Mouse (Mus musculus) heart, embryonic 14.5 days (tissue): Measurements from ENCODE around the gene Aanat. TPM values are rescaled to one million over a fixed set of nuclear protein-coding genes. Genes with fewer than 3 reads are reported as not detected.

Experiments
- ATAC-seq: fragments of 200-750 bp; cut with Nextera tagmentation; 2 replicates; pipeline ENCODE4 v1.8.0; 2017; ENCODE audit warnings: low read depth, moderate TSS enrichment; ENCODE audit not compliant: insufficient number of reproducible peaks, insufficient read depth, low FRiP score
- H3K27ac ChIP-seq, 2 experiments: fragments of 200-500 bp in 1 of 2; fragments of 300-500 bp in 1 of 2; sonication (generic) in 1 of 2; replicated peaks in 1 of 2; 2 replicates each; pipeline ENCODE4 v1.5.1; 2012 to 2014; ENCODE audit warnings: low read depth in 2 of 2, low read length in 2 of 2, control low read depth in 1 of 2, mild to moderate bottlenecking in 1 of 2, mixed read lengths in 1 of 2; ENCODE audit not compliant: control insufficient read depth in 1 of 2, insufficient read depth in 1 of 2
- H3K27me3 ChIP-seq: fragments of 300-500 bp; sonication (generic); 2 replicates; pipeline ENCODE4 v1.6.1; 2014; ENCODE audit warnings: mild to moderate bottlenecking, low read length, control low read depth; ENCODE audit not compliant: control insufficient read depth, insufficient read depth
- H3K36me3 ChIP-seq: fragments of 300-500 bp; sonication (generic); 2 replicates; pipeline ENCODE4 v1.6.1; 2014; ENCODE audit warnings: mild to moderate bottlenecking, control low read depth, low read length, mixed read lengths; ENCODE audit not compliant: control insufficient read depth, insufficient read depth
- H3K4me1 ChIP-seq, 2 experiments: fragments of 200-500 bp in 1 of 2; fragments of 300-500 bp in 1 of 2; sonication (generic) in 1 of 2; 2 replicates each; pipeline ENCODE4 v1.6.1; 2012 to 2014; ENCODE audit warnings: low read length in 2 of 2, control low read depth in 1 of 2, mixed read lengths in 1 of 2; ENCODE audit not compliant: control insufficient read depth in 2 of 2, insufficient read depth in 2 of 2
- H3K4me2 ChIP-seq: fragments of 300-500 bp; sonication (generic); 2 replicates; pipeline ENCODE4 v1.6.1; 2014; ENCODE audit warnings: mild to moderate bottlenecking, low read length
- H3K4me3 ChIP-seq, 2 experiments: fragments of 200-500 bp in 1 of 2; fragments of 300-500 bp in 1 of 2; sonication (generic) in 1 of 2; 2 replicates each; pipeline ENCODE4 v1.5.1; 2012 to 2014; ENCODE audit warnings: low read length in 2 of 2, mild to moderate bottlenecking in 2 of 2, control low read depth in 1 of 2, low read depth in 1 of 2, moderate library complexity in 1 of 2; ENCODE audit not compliant: control insufficient read depth in 1 of 2, insufficient read depth in 1 of 2
- H3K9ac ChIP-seq: fragments of 300-500 bp; sonication (generic); 2 replicates; pipeline ENCODE4 v1.6.1; 2014; ENCODE audit warnings: mild to moderate bottlenecking, low read length
- H3K9me3 ChIP-seq: fragments of 300-500 bp; sonication (generic); 2 replicates; pipeline ENCODE4 v1.6.1; 2016; ENCODE audit warnings: low read length, control low read depth; ENCODE audit not compliant: control insufficient read depth
- WGBS: fragments of 180-500 bp; shearing (Covaris S2); extraction: QIAGEN DNeasy Blood & Tissue Kit; methylation state at CpG from one replicate; pipeline ENCODE4 v1.1.7; 2014; 5-methylcytosine and 5-hydroxymethylcytosine counted together
- polyA plus RNA-seq: library from polyadenylated mRNA; unstranded; fragments of >200 nt; fragmentation: Nextera tagmentation; extraction: Ambion mirVana; gene quantifications from 2 replicates; pipeline ENCODE4 v1.2.1, GENCODE M21; 2014

Aanat gene
- polyA plus RNA-seq, 1 experiment from 2014 or later, result 0.28 TPM

GRCm38 (mm10) chr11:116598193-116598592, 12.0 kb downstream of the Aanat start:
- Histone ChIP-seq H3K27me3 (no peaks in the 10 kb centered on the region), H3K36me3 (peaks cover 62% of the 10 kb centered on the region)

GRCm38 (mm10) chr11:116599230-116599629, 13.0 kb downstream of the Aanat start:
- Histone ChIP-seq H3K36me3 (peaks cover 70% of the 10 kb centered on the region), H3K9me3 (no peaks in the 10 kb centered on the region), H3K4me2 (no peak overlapping the region), H3K9ac (no peak overlapping the region), H3K4me3 (no peak overlapping the region), H3K27me3 (no peaks in the 10 kb centered on the region), H3K4me1 (no peaks in the 10 kb centered on the region), H3K27ac (no peak overlapping the region)
- 93% methylated on average over 15 of the region's 15 CpGs for WGBS
- ATAC-seq, result no peak

More at GRCm38 (mm10) chr11:116598193-116598592, 12.0 kb downstream of the Aanat start:
- Histone ChIP-seq H3K4me3 (no peak overlapping the region), H3K4me1 (no peaks in the 10 kb centered on the region), H3K4me2 (no peak overlapping the region), H3K27ac (no peak overlapping the region), H3K9ac (no peak overlapping the region), H3K9me3 (no peaks in the 10 kb centered on the region)
- no peak for ATAC-seq
- 84% methylated on average over 8 of the region's 8 CpGs for WGBS

DNA sequence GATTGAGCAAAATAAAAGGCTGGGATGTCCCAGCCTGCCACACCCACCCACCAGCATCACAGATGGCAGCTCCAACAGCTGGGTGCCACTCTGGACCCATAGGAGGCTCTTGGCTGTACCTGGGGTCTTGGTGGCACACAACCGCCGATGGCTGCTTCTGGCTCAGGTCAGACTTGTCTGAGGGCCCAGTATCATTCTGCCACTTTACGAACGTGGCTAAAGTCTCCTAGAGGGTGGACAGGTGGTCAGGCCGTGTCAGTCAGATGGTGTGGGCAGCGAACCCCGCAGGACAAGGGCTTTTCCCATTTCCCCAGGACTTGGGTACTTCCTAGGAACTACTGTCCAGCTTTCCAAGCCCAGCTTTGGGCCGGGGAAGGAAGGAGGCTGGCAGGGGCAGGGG, 14.9 kb downstream of the Aanat start:
- Histone ChIP-seq H3K9me3 (no peaks in the 10 kb centered on the region), H3K4me3 (no peak overlapping the region), H3K9ac (no peak overlapping the region), H3K36me3 (peaks cover 85% of the 10 kb centered on the region), H3K27me3 (no peaks in the 10 kb centered on the region), H3K4me2 (no peak overlapping the region), H3K27ac (no peak overlapping the region), H3K4me1 (no peaks in the 10 kb centered on the region)
- 96% methylated on average over 8 of the region's 8 CpGs for WGBS
- ATAC-seq, result no peak

GRCm38 (mm10) chr11:116602043-116602442, 15.8 kb downstream of the Aanat start:
- H3K9me3 ChIP-seq, result no peaks in the 10 kb centered on the region
- 87% methylated on average over 8 of the region's 8 CpGs for WGBS
- H3K4me3 ChIP-seq, result no peak overlapping the region
- no peaks in the 10 kb centered on the region for H3K4me1 ChIP-seq
- ATAC-seq, result no peak
- no peak overlapping the region for H3K4me2 ChIP-seq
- no peaks in the 10 kb centered on the region for H3K27me3 ChIP-seq
- H3K36me3 ChIP-seq, result peaks cover 86% of the 10 kb centered on the region
- H3K9ac ChIP-seq, result no peak overlapping the region
- H3K27ac ChIP-seq, result no peak overlapping the region

GRCm38 (mm10) chr11:116603339-116603738, 17.1 kb downstream of the Aanat start:
- no peak for ATAC-seq
- Histone ChIP-seq H3K4me2 (no peak overlapping the region), H3K9ac (no peak overlapping the region), H3K4me1 (no peaks in the 10 kb centered on the region), H3K27me3 (no peaks in the 10 kb centered on the region), H3K4me3 (no peak overlapping the region), H3K9me3 (no peaks in the 10 kb centered on the region), H3K27ac (no peak overlapping the region), H3K36me3 (peaks cover 80% of the 10 kb centered on the region)
- 66% methylated on average over 10 of the region's 10 CpGs for WGBS

GRCm38 (mm10) chr11:116604097-116604496, 17.9 kb downstream of the Aanat start:
- Histone ChIP-seq H3K36me3 (peaks cover 77% of the 10 kb centered on the region), H3K27ac (no peak overlapping the region), H3K9ac (no peak overlapping the region), H3K4me1 (no peaks in the 10 kb centered on the region), H3K4me3 (no peak overlapping the region), H3K27me3 (no peaks in the 10 kb centered on the region), H3K4me2 (no peak overlapping the region), H3K9me3 (no peaks in the 10 kb centered on the region)
- ATAC-seq, result no peak
- WGBS, result 84% methylated on average over 12 of the region's 12 CpGs

DNA sequence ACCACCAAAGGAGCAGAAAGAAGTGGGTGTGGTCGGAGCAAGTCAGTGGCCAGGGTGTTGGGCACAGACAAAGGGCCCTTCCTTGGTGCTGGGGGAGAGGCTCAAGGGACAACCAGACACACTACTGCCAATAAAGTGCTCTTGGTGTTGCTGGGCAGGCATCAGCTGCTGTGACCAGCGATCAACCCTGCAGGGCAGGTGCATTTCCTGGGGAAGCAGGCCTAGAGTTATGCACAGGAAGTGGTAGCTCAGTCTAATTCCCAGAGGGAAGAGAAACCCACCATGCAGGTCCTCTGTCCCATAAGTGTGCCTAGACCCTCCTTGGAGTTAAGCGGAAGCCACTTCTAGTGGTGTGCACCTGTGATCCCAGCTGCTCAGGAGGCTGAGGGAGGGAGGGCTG, 21.5 kb downstream of the Aanat start:
- peaks cover 48% of the 10 kb centered on the region for H3K36me3 ChIP-seq
- H3K9me3 ChIP-seq, result no peaks in the 10 kb centered on the region
- H3K4me1 ChIP-seq, result peaks cover 0 to 3% of the 10 kb centered on the region in 2 experiments; a peak in 1 of 4 replicates
- no peak overlapping the region for H3K27ac ChIP-seq
- no peak overlapping the region for H3K4me2 ChIP-seq
- no peak overlapping the region for H3K4me3 ChIP-seq
- ATAC-seq, result no peak
- WGBS, result 94% methylated on average over 3 of the region's 3 CpGs
- no peak overlapping the region for H3K9ac ChIP-seq
- H3K27me3 ChIP-seq, result no peaks in the 10 kb centered on the region

GRCm38 (mm10) chr11:116609965-116610630, 23.9 kb downstream of the Aanat start:
- 91% methylated on average over 15 of the region's 15 CpGs for WGBS
- H3K4me3 ChIP-seq, result no peak overlapping the region
- H3K27ac ChIP-seq, result no peak overlapping the region
- ATAC-seq, result no peak
- peaks cover 29% of the 10 kb centered on the region for H3K36me3 ChIP-seq
- no peaks in the 10 kb centered on the region for H3K9me3 ChIP-seq
- H3K4me1 ChIP-seq, result peaks cover 1 to 3% of the 10 kb centered on the region in 2 experiments; a peak in 3 of 4 replicates
- no peak overlapping the region for H3K4me2 ChIP-seq
- H3K9ac ChIP-seq, result no peak overlapping the region
- no peaks in the 10 kb centered on the region for H3K27me3 ChIP-seq
